Mouse (Mus musculus) adrenal gland, postnatal 14 days (tissue): Measurements from ENCODE around the gene 5031439G07Rik. TPM values are rescaled to one million over a fixed set of nuclear protein-coding genes. Genes with fewer than 3 reads are reported as not detected.

Source experiments
- DNase-seq: peaks from one replicate; pipeline ENCODE4 v3.0.0; 2021; ENCODE audit warnings: mixed read lengths
- total RNA-seq: library from RNA; stranded (reverse); gene quantifications from 2 replicates; pipeline ENCODE4 v1.2.3, GENCODE M21; 2021

Gene 5031439G07Rik
- total RNA-seq, 1 experiment from 2014 or later: 32.2 TPM

DNA sequence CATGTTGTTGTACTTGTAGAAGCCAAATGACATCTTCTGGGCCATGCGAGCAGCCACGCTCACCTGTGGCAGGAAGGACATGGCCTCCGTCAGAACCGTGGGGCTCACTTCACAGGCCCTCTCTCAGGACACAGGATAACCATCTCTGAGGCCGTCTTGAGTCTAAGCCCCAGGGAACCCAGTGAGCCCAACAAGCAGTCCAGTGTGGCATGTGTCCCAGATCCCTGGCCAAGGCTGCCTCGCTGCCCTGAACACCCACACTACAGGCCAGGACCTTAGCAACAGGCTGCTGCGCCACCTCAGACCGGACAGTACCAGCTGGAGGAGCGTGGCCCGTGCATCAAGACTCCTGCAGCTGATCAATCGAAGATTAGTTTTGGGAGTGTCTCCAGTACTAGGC is 35.1 kb downstream of the 5031439G07Rik start:
- DNase-seq: peak; percentile 32

DNA sequence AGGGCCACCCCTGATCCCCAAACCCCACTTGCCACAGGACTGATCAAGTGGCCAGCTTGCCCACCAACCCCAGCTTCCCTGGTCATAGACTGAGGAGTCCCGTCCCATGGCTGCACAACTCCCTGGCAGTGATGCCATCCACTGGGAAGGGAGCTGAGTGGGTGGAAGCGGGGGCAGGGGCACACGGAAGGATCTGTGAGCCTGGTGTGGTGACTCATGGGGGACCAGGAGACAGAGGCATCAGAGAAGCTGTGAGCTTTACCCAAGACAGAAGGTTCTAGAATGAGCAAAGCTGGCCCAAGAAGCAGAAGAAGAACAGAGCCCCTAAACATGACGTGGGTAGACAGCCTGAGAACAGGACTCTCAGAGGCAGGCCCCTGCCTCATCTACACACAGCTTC is 38.3 kb downstream of the 5031439G07Rik start:
- no peak for DNase-seq

DNA sequence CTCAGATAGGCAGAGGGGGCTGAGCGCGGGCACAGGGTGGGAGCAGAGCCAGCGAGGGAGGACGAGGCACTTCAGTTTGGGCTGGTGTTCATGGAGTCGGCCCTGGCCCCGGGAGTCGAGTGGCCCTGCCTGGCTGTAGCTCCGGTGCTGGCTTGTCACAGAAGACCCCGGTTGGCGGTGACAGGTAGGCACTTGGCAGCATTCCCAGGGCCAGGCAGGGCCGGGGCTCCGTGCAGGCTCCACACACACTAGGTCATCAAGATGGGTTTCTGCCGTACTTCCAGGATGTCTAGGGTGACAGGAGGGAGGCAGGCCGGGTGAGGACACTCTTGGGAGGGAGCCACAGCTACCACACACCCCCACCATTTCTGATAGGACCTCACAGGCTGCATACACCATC is 39.4 kb downstream of the 5031439G07Rik start:
- DNase-seq: no peak

- DNase-seq: no peak
Observed at GRCm38 (mm10) chr15:84944319-84944718, 44.0 kb downstream of the 5031439G07Rik start.

GRCm38 (mm10) chr15:84942647-84943285 is 45.6 kb downstream of the 5031439G07Rik start:
- no peak for DNase-seq

DNA sequence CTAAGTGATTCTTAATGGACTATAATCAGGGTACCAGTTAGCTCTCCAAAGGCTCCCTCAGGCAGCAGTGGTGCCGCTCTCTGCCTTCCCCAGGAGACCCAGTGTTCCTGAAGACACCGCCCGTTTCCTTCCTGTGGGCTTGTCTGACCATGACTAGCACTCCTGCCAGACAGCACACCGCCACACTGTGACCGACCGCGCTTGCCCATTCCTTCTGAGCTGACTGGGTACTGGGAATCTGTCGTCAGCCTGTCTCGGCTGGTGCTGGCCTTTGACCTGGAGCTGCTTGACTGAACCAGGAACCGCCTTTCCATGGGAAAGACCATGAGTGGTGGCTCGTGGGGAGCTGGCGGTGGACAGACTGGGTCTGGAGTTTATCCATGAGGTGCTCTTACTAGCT is 48.2 kb downstream of the 5031439G07Rik start:
- DNase-seq: peak; percentile 35

DNA sequence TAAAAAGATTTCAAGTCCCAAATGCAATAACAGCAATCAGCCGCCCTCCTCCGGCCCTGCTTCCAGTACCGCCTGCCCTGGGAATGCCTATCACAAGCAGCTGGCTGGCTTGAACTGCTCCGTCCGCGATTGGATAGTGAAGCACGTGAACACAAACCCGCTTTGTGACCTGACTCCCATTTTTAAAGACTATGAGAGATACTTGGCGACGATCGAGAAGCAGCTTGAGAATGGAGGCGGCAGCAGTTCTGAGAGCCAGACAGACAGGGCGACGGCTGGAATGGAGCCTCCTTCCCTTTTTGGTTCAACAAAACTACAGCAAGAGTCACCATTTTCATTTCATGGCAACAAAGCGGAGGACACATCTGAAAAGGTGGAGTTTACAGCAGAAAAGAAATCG is 53.5 kb downstream of the 5031439G07Rik start:
- DNase-seq: no peak

DNA sequence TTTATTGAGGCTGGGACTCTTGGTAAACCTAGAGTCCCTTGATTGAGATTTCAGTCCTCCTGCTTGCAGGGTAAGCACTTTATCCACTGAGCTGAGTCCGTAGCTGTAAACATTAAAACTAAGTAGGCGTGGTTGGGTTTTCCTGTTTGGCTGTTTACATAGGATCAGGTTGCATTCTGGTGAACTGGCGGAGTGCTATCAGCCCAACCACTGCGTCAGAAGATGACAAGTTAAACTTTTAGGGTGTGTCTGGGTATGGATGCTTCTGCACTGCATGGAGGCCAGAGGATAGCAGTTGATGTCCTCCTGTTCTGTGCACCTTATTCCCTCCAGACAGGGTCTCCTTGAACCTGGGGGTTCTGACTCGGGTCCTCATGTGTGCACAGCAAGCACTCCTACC is 56.0 kb downstream of the 5031439G07Rik start:
- no peak for DNase-seq

DNA sequence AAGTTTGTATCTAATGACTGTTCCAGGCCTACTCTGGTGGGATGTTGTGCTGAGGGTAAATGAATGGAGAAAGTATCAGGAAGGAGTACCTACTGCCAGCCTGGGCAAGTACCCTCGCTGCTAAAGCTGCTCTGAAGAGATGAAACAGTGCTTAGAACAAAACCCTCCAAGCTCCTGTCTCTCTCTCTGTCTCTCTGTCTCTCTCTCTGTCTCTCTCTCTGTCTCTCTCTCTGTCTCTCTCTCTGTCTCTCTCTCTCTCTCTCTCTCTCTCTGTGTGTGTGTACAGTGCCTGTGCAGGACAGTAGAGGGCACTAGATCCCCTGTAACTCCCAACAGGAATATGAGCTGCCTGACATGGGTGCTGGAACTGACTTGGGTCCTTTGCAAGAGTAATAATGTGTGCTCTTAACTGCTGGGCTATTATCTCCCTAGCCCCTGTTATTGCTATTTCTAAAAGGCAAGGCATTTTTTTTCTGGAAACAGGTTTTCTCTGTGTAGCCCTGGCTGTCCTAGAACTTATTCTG is 62.8 kb downstream of the 5031439G07Rik start:
- no peak for DNase-seq

- DNase-seq: no peak
Observed at GRCm38 (mm10) chr15:84924781-84925315, 63.5 kb downstream of the 5031439G07Rik start.

DNA sequence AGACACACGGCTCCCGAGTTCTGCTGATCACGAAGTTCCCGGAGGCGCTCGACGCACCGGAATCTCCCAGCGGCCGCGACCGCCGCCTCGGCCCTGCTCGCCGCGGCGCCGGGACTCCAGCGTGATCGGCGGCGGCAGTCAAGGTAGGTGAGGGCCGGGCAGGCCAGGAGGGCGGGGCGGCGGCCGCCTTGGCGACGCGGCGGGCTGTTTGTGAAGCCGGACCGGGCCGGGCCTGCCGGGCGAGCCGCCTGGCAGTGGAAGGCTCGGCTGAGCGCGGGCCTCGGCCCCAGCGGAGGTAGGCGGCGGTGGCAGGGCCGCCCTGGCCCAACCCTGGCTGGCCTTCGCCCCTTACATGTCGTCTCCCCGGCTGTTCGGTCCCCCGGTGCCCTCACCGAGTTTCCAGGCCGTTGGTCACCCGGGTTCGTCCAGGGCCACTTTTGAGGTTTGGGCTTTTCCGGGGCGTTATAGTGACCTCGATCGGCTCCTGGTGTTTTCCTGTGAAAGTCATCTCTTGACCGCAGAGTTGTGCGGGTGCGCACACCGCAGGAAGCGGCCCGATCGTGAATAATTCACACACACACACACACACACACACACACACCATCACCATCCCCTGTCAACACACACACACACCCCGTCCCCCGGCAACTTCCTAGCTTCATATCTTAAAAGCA is 64.7 kb downstream of the 5031439G07Rik start:
- DNase-seq: peak; percentile 78

DNA sequence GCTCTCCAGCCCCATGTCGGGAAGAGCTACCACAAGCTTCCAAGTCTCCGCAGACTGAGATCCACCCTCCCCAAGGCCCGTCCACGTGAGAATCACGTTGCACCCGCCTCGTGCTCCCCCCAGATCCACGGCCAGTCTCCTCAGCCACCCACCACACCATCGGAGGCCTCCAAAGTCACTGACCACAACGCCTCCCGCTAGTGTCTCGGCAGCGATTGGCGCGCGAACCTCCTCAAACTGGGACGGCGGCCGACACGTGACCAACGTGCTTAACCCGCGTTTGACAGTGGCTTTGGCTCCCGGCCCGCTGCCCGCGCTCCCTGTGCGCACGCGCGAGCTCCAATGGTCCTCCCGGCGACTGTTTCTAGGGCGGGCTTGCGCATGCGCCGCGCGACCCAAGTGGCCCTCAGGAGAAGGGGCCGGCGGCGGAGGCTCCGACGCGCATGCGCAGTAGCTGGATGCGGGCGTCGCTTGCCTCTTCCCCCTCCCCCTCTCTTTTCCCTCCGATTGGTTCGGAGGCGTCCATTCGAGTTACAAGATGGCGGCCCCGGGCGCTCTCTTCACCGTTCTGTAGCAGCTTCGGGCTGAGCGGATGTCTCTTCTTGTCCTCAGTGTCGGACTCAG is 65.4 kb downstream of the 5031439G07Rik start, which contains the start of gene Nup50:
Gene Nup50 (plus strand): TSS at position 528 of the 624 bp plus-strand sequence.
- DNase-seq: peak; percentile 100

DNA sequence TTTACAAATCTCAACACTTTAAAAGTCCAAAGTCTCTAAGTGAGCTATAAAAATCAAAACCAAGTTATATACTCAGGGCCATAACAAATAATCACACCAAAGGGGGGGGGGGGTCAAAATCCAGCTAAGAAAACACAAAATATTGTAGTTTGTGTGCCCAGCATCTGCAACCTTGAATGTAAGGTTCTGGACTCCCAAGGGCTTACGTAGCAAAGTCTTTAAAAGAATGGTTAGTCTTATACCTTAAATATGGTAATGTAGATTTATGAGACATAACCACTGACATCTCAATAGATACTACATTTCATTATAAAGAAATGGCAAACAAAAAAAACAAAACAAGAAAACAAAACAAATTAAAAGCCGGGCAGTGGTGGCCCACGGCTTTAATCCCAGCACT is 68.4 kb downstream of the 5031439G07Rik start, which contains the start of gene Gm29666:
Gene Gm29666 (minus strand): TSS at position 101 of the 400 bp plus-strand sequence.
- DNase-seq: no peak

DNA sequence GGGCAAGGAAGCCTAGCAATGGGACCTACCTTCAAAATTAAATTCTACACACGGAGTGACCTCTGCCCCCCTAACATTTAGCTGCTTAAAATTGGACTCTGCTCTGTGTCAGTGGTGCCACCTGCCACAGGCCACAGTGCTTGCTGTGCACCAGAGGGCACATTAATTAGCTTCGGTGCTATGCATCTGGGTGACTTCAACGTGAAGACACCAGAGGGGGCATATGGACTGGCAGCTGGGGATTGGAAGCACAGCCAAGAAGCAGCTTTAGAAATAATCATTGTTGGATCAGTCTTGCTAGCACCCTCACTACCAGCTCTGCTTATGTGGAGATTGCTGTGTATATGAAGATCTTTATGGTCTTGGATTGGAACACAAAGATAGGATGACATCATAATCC is 75.2 kb downstream of the 5031439G07Rik start:
- no peak for DNase-seq

- DNase-seq: no peak
Observed at GRCm38 (mm10) chr15:84903843-84904385, 84.4 kb downstream of the 5031439G07Rik start.

GRCm38 (mm10) chr15:84898077-84898476 is 90.3 kb downstream of the 5031439G07Rik start:
- DNase-seq: no peak

DNA sequence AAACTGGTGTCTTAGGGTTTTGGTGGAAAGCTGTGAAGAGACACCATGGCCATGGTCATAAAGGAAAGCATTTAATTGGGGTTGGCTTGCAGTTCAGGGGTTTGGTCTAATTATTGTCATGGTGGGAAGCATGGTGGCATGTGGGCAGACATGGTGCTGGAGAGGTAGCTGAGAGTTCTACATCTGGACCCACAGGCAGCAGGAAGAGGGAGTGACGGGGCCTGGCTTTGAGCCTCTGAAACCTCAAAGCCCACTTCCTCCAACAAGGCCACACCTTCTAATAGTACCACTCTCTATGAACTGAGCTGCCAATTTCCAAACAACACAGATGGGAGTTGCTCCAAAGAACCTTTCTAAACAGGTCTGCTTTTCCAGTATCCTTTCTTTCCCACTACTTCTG is 91.7 kb downstream of the 5031439G07Rik start:
- DNase-seq: no peak

DNA sequence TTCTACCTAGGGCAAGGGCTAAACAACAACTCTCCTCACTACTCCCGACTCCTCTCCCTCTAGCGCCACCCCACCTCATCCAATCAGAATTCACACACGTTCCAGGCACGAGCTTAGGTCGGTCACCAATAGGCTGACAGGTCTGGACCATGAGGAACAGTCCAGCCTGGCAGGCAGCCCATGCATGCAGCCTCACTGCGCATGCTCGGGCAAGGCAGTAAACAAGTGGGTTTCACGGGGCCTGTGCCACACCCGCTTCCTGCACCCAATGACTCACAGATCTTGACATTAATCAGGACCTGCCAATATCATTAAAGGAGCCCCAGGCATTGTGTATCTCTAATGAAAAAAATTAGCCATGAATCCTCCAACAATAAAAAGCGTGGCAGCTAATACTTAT is 92.1 kb downstream of the 5031439G07Rik start:
- DNase-seq: peak; percentile 43
